Mouse (Mus musculus): ENCODE data around the gene Myo3b.
A peak's percentile ranks its signal among the peaks of the same experiment; 100 is the strongest.

The Myo3b gene

GRCm38 (mm10) chr2:70038752-70039151 is at the start of gene Myo3b:
Gene Myo3b, plus strand, starts transcription at chr2:70039126.
- DNase-seq (ENCODE audit: low read depth, low spot score) = no peak

- DNase-seq (ENCODE audit: low read depth, low spot score) = no peak
These were observed 49.7 kb upstream of the Myo3b start for GRCm38 (mm10) chr2:69989224-69989623.

GRCm38 (mm10) chr2:69990647-69991046 is 48.3 kb upstream of the Myo3b start:
- peak; percentile 33 for DNase-seq (ENCODE audit: low read depth, low spot score)

- peak; percentile 58 for DNase-seq (ENCODE audit: low read depth, low spot score)
These were observed 44.7 kb upstream of the Myo3b start for GRCm38 (mm10) chr2:69994082-69994736.

GRCm38 (mm10) chr2:69994779-69995178 is 44.1 kb upstream of the Myo3b start:
- DNase-seq (ENCODE audit: low read depth, low spot score) = no peak

GRCm38 (mm10) chr2:69999097-69999770 is 39.7 kb upstream of the Myo3b start:
- no peak for DNase-seq (ENCODE audit: low read depth, low spot score)

- DNase-seq (ENCODE audit: low read depth, low spot score) = no peak
These were observed 38.6 kb upstream of the Myo3b start for GRCm38 (mm10) chr2:70000316-70000715.

GRCm38 (mm10) chr2:70006492-70006891 is 32.4 kb upstream of the Myo3b start:
- DNase-seq (ENCODE audit: low read depth, low spot score) = peak; percentile 69

GRCm38 (mm10) chr2:70012941-70013340 is 26.0 kb upstream of the Myo3b start:
- DNase-seq (ENCODE audit: low read depth, low spot score) = no peak

GRCm38 (mm10) chr2:70018236-70018635 is 20.7 kb upstream of the Myo3b start:
- DNase-seq (ENCODE audit: low read depth, low spot score) = no peak

GRCm38 (mm10) chr2:70024454-70024853 is 14.5 kb upstream of the Myo3b start:
- DNase-seq (ENCODE audit: low read depth, low spot score) = no peak

GRCm38 (mm10) chr2:70025711-70026110 is 13.2 kb upstream of the Myo3b start:
- no peak for DNase-seq (ENCODE audit: low read depth, low spot score)

GRCm38 (mm10) chr2:70031472-70031871 is 7.5 kb upstream of the Myo3b start:
- no peak for DNase-seq (ENCODE audit: low read depth, low spot score)

- DNase-seq (ENCODE audit: low read depth, low spot score) = no peak
These were observed 4.0 kb upstream of the Myo3b start for GRCm38 (mm10) chr2:70034895-70035294.

- no peak for DNase-seq (ENCODE audit: low read depth, low spot score)
These were observed 3.6 kb upstream of the Myo3b start for GRCm38 (mm10) chr2:70035358-70035757.

GRCm38 (mm10) chr2:70037221-70037620 is 1.7 kb upstream of the Myo3b start:
- DNase-seq (ENCODE audit: low read depth, low spot score) = peak; percentile 88

- no peak for DNase-seq (ENCODE audit: low read depth, low spot score)
These were observed 5.5 kb downstream of the Myo3b start for GRCm38 (mm10) chr2:70044466-70044865.

- no peak for DNase-seq (ENCODE audit: low read depth, low spot score)
These were observed 8.9 kb downstream of the Myo3b start for GRCm38 (mm10) chr2:70047868-70048267.

GRCm38 (mm10) chr2:70053803-70054202 is 14.9 kb downstream of the Myo3b start:
- DNase-seq (ENCODE audit: low read depth, low spot score) = no peak

- DNase-seq (ENCODE audit: low read depth, low spot score) = no peak
These were observed 19.3 kb downstream of the Myo3b start for GRCm38 (mm10) chr2:70058201-70058600.

GRCm38 (mm10) chr2:70060359-70061345 is 21.7 kb downstream of the Myo3b start:
- DNase-seq (ENCODE audit: low read depth, low spot score) = no peak

- DNase-seq (ENCODE audit: low read depth, low spot score) = no peak
These were observed 26.2 kb downstream of the Myo3b start for GRCm38 (mm10) chr2:70065116-70065515.
